Mouse (Mus musculus) lung, postnatal 0 days (tissue): Measurements from ENCODE around the gene Bcl11b. TPM values are rescaled to one million over a fixed set of nuclear protein-coding genes. Genes with fewer than 3 reads are reported as not detected.

Experiments
- ATAC-seq: fragments of 200-750 bp; cut with Nextera tagmentation; 2 replicates; pipeline ENCODE4 v1.8.0; 2017; ENCODE audit warnings: moderate library complexity
- DNase-seq: peaks from one replicate; pipeline ENCODE4 v3.0.0-alpha.2; 2016; ENCODE audit warnings: low spot score
- H3K27ac ChIP-seq: fragments of 300-500 bp; sonication (generic); 2 replicates; pipeline ENCODE4 v1.5.1; 2014; ENCODE audit warnings: antibody characterized with exemption, mild to moderate bottlenecking, low read length, mixed read lengths
- H3K27me3 ChIP-seq: fragments of 300-500 bp; sonication (generic); replicated peaks from 2 replicates; pipeline ENCODE4 v1.6.1; 2014; ENCODE audit warnings: low read length, mixed read lengths; ENCODE audit not compliant: insufficient read depth
- H3K36me3 ChIP-seq: fragments of 300-500 bp; sonication (generic); 2 replicates; pipeline ENCODE4 v1.6.1; 2014; ENCODE audit warnings: low read length, mixed read lengths; ENCODE audit not compliant: insufficient read depth
- H3K4me1 ChIP-seq: fragments of 300-500 bp; sonication (generic); 2 replicates; pipeline ENCODE4 v1.6.1; 2014; ENCODE audit warnings: antibody characterized with exemption, low read depth, low read length, mixed read lengths; ENCODE audit not compliant: insufficient read depth
- H3K4me2 ChIP-seq: fragments of 300-500 bp; sonication (generic); replicated peaks from 2 replicates; pipeline ENCODE4 v1.6.1; 2014; ENCODE audit warnings: low read depth, mild to moderate bottlenecking, low read length, moderate library complexity, mixed read lengths
- H3K4me3 ChIP-seq: fragments of 300-500 bp; sonication (generic); 2 replicates; pipeline ENCODE4 v1.5.1; 2014; ENCODE audit warnings: low read depth, low read length
- H3K9ac ChIP-seq: fragments of 300-500 bp; sonication (generic); replicated peaks from 2 replicates; pipeline ENCODE4 v1.6.1; 2014; ENCODE audit warnings: low read depth, mild to moderate bottlenecking
- H3K9me3 ChIP-seq: fragments of 300-500 bp; sonication (generic); 2 replicates; pipeline ENCODE4 v1.6.1; 2016; ENCODE audit warnings: low read length, mixed read lengths
- CTCF ChIP-seq: IDR thresholded peaks from 2 replicates; pipeline ENCODE4 v1.5.1; 2016; ENCODE audit warnings: antibody characterized with exemption, mild to moderate bottlenecking
- EP300 ChIP-seq: IDR thresholded peaks from 2 replicates; pipeline ENCODE4 v1.6.1; 2016; ENCODE audit warnings: antibody characterized with exemption, mild to moderate bottlenecking, control low read depth
- WGBS: fragments of 180-500 bp; shearing (Covaris S2); extraction: QIAGEN DNeasy Blood & Tissue Kit; methylation state at CpG from one replicate; pipeline ENCODE4 v1.1.7; 2014; 5-methylcytosine and 5-hydroxymethylcytosine counted together
- polyA plus RNA-seq: library from polyadenylated mRNA; unstranded; fragments of >200 nt; fragmentation: Nextera tagmentation; extraction: Ambion mirVana; gene quantifications from 2 replicates; pipeline ENCODE4 v1.2.1, GENCODE M21; 2015

Bcl11b gene
- polyA plus RNA-seq, 1 experiment from 2014 or later, result 0.44 TPM

GRCm38 (mm10) chr12:107916008-107916407 is 87.4 kb downstream of the Bcl11b start:
- H3K36me3 ChIP-seq, result no peaks in the 10 kb centered on the region
- 94% methylated on average over 34 of the region's 39 CpGs for WGBS
- DNase-seq, result no peak
- 0 out of 2 replicates have a peak, but pooled peaks cover 3% of the 10 kb centered on the region for H3K9me3 ChIP-seq
- no peak overlapping the region for H3K27ac ChIP-seq
- TF ChIP-seq CTCF (no peak), EP300 (no peak)
- H3K27me3 ChIP-seq, result no peaks in the 10 kb centered on the region
- no peak overlapping the region for H3K4me2 ChIP-seq
- no peak for ATAC-seq
- H3K4me1 ChIP-seq, result no peaks in the 10 kb centered on the region
- H3K4me3 ChIP-seq, result no peak overlapping the region
- no peak overlapping the region for H3K9ac ChIP-seq

- DNase-seq, result no peak
- no peak for TF ChIP-seq EP300
- TF ChIP-seq CTCF, result no peak
- Histone ChIP-seq H3K9me3 (0 out of 2 replicates have a peak, but pooled peaks cover 3% of the 10 kb centered on the region), H3K4me2 (no peak overlapping the region), H3K9ac (no peak overlapping the region), H3K36me3 (no peaks in the 10 kb centered on the region), H3K4me3 (no peak overlapping the region), H3K27me3 (no peaks in the 10 kb centered on the region), H3K27ac (no peak overlapping the region), H3K4me1 (no peaks in the 10 kb centered on the region)
- WGBS, result 98% methylated on average over 32 of the region's 32 CpGs
- ATAC-seq, result no peak
Observed at GRCm38 (mm10) chr12:107915396-107915795, 88.0 kb downstream of the Bcl11b start.

- H3K27me3 ChIP-seq, result no peaks in the 10 kb centered on the region
- no peak for ATAC-seq
- no peak for DNase-seq
- H3K9ac ChIP-seq, result no peak overlapping the region
- H3K9me3 ChIP-seq, result peaks cover 5% of the 10 kb centered on the region; the same call in 1 of the 2 replicates
- H3K4me2 ChIP-seq, result no peak overlapping the region
- no peak overlapping the region for H3K4me3 ChIP-seq
- no peak overlapping the region for H3K27ac ChIP-seq
- WGBS, result 84% methylated on average over 11 of the region's 11 CpGs
- no peaks in the 10 kb centered on the region for H3K4me1 ChIP-seq
- no peaks in the 10 kb centered on the region for H3K36me3 ChIP-seq
- TF ChIP-seq CTCF (no peak), EP300 (no peak)
Observed at GRCm38 (mm10) chr12:107908826-107909225, 94.6 kb downstream of the Bcl11b start.

GRCm38 (mm10) chr12:107905333-107905732 is 98.1 kb downstream of the Bcl11b start:
- TF ChIP-seq CTCF (0 out of 2 replicates have a peak, but pooled peaks have one; percentile 12), EP300 (no peak)
- no peak for ATAC-seq
- H3K9me3 ChIP-seq, result peaks cover 5% of the 10 kb centered on the region; the same call in 1 of the 2 replicates
- H3K27ac ChIP-seq, result no peak overlapping the region
- DNase-seq, result no peak
- 90% methylated on average over 3 of the region's 3 CpGs for WGBS
- H3K9ac ChIP-seq, result no peak overlapping the region
- no peaks in the 10 kb centered on the region for H3K27me3 ChIP-seq
- no peak overlapping the region for H3K4me3 ChIP-seq
- H3K4me2 ChIP-seq, result no peak overlapping the region
- no peaks in the 10 kb centered on the region for H3K36me3 ChIP-seq
- no peaks in the 10 kb centered on the region for H3K4me1 ChIP-seq

- no peaks in the 10 kb centered on the region for H3K27me3 ChIP-seq
- no peak for ATAC-seq
- H3K4me2 ChIP-seq, result no peak overlapping the region
- TF ChIP-seq EP300, result no peak
- TF ChIP-seq CTCF, result no peak
- no peak for DNase-seq
- no peak overlapping the region for H3K9ac ChIP-seq
- H3K27ac ChIP-seq, result no peak overlapping the region
- whole genome bisulfite sequencing, result 75% methylated on average over 11 of the region's 11 CpGs
- H3K4me1 ChIP-seq, result no peaks in the 10 kb centered on the region
- H3K4me3 ChIP-seq, result no peak overlapping the region
- peaks cover 5% of the 10 kb centered on the region; the same call in 1 of the 2 replicates for H3K9me3 ChIP-seq
- no peaks in the 10 kb centered on the region for H3K36me3 ChIP-seq
Observed at GRCm38 (mm10) chr12:107904457-107904856, 98.9 kb downstream of the Bcl11b start.

- Histone ChIP-seq H3K4me2 (no peak overlapping the region), H3K27me3 (no peaks in the 10 kb centered on the region), H3K9ac (no peak overlapping the region), H3K4me3 (no peak overlapping the region), H3K36me3 (no peaks in the 10 kb centered on the region), H3K27ac (no peak overlapping the region), H3K4me1 (no peaks in the 10 kb centered on the region), H3K9me3 (peaks cover 5% of the 10 kb centered on the region; the same call in 1 of the 2 replicates)
- WGBS, result 50% methylated on average over 9 of the region's 9 CpGs
- TF ChIP-seq EP300 (no peak), CTCF (no peak)
- ATAC-seq, result no peak
- no peak for DNase-seq
Observed at GRCm38 (mm10) chr12:107903949-107904348, 99.5 kb downstream of the Bcl11b start.

GRCm38 (mm10) chr12:107891449-107891848 is 112.0 kb downstream of the Bcl11b start:
- Histone ChIP-seq H3K27ac (no peak overlapping the region), H3K36me3 (no peaks in the 10 kb centered on the region), H3K4me2 (no peak overlapping the region), H3K9ac (no peak overlapping the region), H3K9me3 (no peaks in the 10 kb centered on the region), H3K27me3 (no peaks in the 10 kb centered on the region), H3K4me3 (no peak overlapping the region), H3K4me1 (no peaks in the 10 kb centered on the region)
- ATAC-seq (no peak), DNase-seq (no peak)
- no peak for TF ChIP-seq CTCF
- no peak for TF ChIP-seq EP300
- WGBS, result 79% methylated on average over 3 of the region's 3 CpGs
